Mouse (Mus musculus) heart, embryonic 11.5 days (tissue): Measurements from ENCODE around the gene Slbp. TPM values are rescaled to one million over a fixed set of nuclear protein-coding genes. Genes with fewer than 3 reads are reported as not detected.

Experiments
- ATAC-seq: fragments of 200-750 bp; cut with Nextera tagmentation; replicated peaks from 2 replicates; pipeline ENCODE4 v1.8.0; 2017; ENCODE audit warnings: moderate library complexity; ENCODE audit not compliant: insufficient number of reproducible peaks, low FRiP score, low TSS enrichment
- H3K27ac ChIP-seq: fragments of 300-500 bp; sonication (generic); 2 replicates; pipeline ENCODE4 v1.5.1; 2014; ENCODE audit warnings: mild to moderate bottlenecking, low read depth, low read length
- H3K27me3 ChIP-seq: fragments of 300-500 bp; sonication (generic); 2 replicates; pipeline ENCODE4 v1.6.1; 2014; ENCODE audit warnings: mild to moderate bottlenecking, low read length, mixed read lengths; ENCODE audit not compliant: control insufficient read depth, insufficient read depth
- H3K36me3 ChIP-seq: fragments of 300-500 bp; sonication (generic); 2 replicates; pipeline ENCODE4 v1.6.1; 2014; ENCODE audit warnings: mild to moderate bottlenecking, low read length, moderate library complexity, mixed read lengths; ENCODE audit not compliant: control insufficient read depth, insufficient read depth
- H3K4me1 ChIP-seq: fragments of 300-500 bp; sonication (generic); 2 replicates; pipeline ENCODE4 v1.6.1; 2014; ENCODE audit warnings: low read length; ENCODE audit not compliant: control insufficient read depth, insufficient read depth
- H3K4me2 ChIP-seq: fragments of 300-500 bp; sonication (generic); 2 replicates; pipeline ENCODE4 v1.6.1; 2014; ENCODE audit warnings: mild to moderate bottlenecking, moderate library complexity
- H3K4me3 ChIP-seq: fragments of 300-500 bp; sonication (generic); 2 replicates; pipeline ENCODE4 v1.5.1; 2014; ENCODE audit warnings: low read depth, low read length
- H3K9ac ChIP-seq: fragments of 300-500 bp; sonication (generic); 2 replicates; pipeline ENCODE4 v1.6.1; 2014; ENCODE audit warnings: mild to moderate bottlenecking, low read depth, low read length, moderate library complexity
- H3K9me3 ChIP-seq: fragments of 300-500 bp; sonication (generic); replicated peaks from 2 replicates; pipeline ENCODE4 v1.6.1; 2016; ENCODE audit warnings: low read length; ENCODE audit not compliant: control insufficient read depth
- whole genome bisulfite sequencing: fragments of 180-500 bp; shearing (Covaris S2); extraction: QIAGEN DNeasy Blood & Tissue Kit; methylation state at CpG from one replicate; pipeline ENCODE4 v1.1.7; 2014; ENCODE audit not compliant: insufficient replicate concordance; 5-methylcytosine and 5-hydroxymethylcytosine counted together
- polyA plus RNA-seq: library from polyadenylated mRNA; unstranded; fragments of >200 nt; fragmentation: Nextera tagmentation; extraction: Ambion mirVana; gene quantifications from 2 replicates; pipeline ENCODE4 v1.2.1, GENCODE M21; 2014

The Slbp gene
- polyA plus RNA-seq, 1 experiment from 2014 or later, result 162 TPM

- Histone ChIP-seq H3K27ac (no peak overlapping the region), H3K9me3 (no peaks in the 10 kb centered on the region), H3K9ac (no peak overlapping the region), H3K4me3 (no peak overlapping the region), H3K36me3 (peaks cover 27% of the 10 kb centered on the region), H3K4me1 (0 out of 2 replicates have a peak, but pooled peaks cover 4% of the 10 kb centered on the region), H3K4me2 (no peak overlapping the region), H3K27me3 (no peaks in the 10 kb centered on the region)
- WGBS, result 54% methylated on average over 5 of the region's 5 CpGs
- no peak for ATAC-seq
Measured at GRCm38 (mm10) chr5:33671659-33672058, 19.3 kb upstream of the Slbp start.

GRCm38 (mm10) chr5:33668223-33668622 lies 15.8 kb upstream of the Slbp start:
- H3K36me3 ChIP-seq, result peaks cover 30% of the 10 kb centered on the region
- no peaks in the 10 kb centered on the region for H3K27me3 ChIP-seq
- H3K4me2 ChIP-seq, result no peak overlapping the region

GRCm38 (mm10) chr5:33658664-33659050 lies 6.3 kb upstream of the Slbp start:
- no peak; the same call in 1 of the 2 replicates for ATAC-seq
- H3K9me3 ChIP-seq, result no peaks in the 10 kb centered on the region
- peaks cover 15% of the 10 kb centered on the region for H3K36me3 ChIP-seq
- peak overlapping the region; percentile 54 for H3K4me3 ChIP-seq
- H3K4me2 ChIP-seq, result peak overlapping the region; percentile 67
- H3K27ac ChIP-seq, result peak overlapping the region; percentile 95
- WGBS, result under 1% methylated on average over 26 of the region's 26 CpGs
- H3K27me3 ChIP-seq, result no peaks in the 10 kb centered on the region
- H3K4me1 ChIP-seq, result peaks cover 18% of the 10 kb centered on the region
- peak overlapping the region; percentile 75 for H3K9ac ChIP-seq

More at GRCm38 (mm10) chr5:33668223-33668622, 15.8 kb upstream of the Slbp start:
- no peak for ATAC-seq
- Histone ChIP-seq H3K4me3 (no peak overlapping the region), H3K4me1 (no peaks in the 10 kb centered on the region), H3K9me3 (no peaks in the 10 kb centered on the region), H3K9ac (no peak overlapping the region), H3K27ac (no peak overlapping the region)

- H3K27me3 ChIP-seq, result no peaks in the 10 kb centered on the region
- H3K4me2 ChIP-seq, result peak within 1 kb of the TSS; percentile 67
- H3K9ac ChIP-seq, result peak within 1 kb of the TSS; percentile 82
- peaks cover 15% of the 10 kb centered on the region for H3K36me3 ChIP-seq
- WGBS, result under 1% methylated on average over 60 of the region's 60 CpGs
- no peaks in the 10 kb centered on the region for H3K9me3 ChIP-seq
- peaks cover 18% of the 10 kb centered on the region for H3K4me1 ChIP-seq
- peak within 1 kb of the TSS; percentile 54 for H3K4me3 ChIP-seq
- ATAC-seq, result peak; percentile 96
- peak within 1 kb of the TSS; percentile 95 for H3K27ac ChIP-seq
Measured at GRCm38 (mm10) chr5:33657787-33658663, 5.7 kb upstream of the Slbp start, which contains the start of the genes Tacc3 and Tmem129. TSS of gene Tacc3 (plus strand) at chr5:33658128. TSS of gene Tmem129 (minus strand) at chr5:33658416.

GRCm38 (mm10) chr5:33657251-33657786 lies 4.9 kb upstream of the Slbp start:
- Histone ChIP-seq H3K4me1 (peaks cover 18% of the 10 kb centered on the region), H3K4me3 (peak overlapping the region; percentile 54), H3K9me3 (no peaks in the 10 kb centered on the region), H3K4me2 (peak overlapping the region; percentile 67), H3K36me3 (peaks cover 15% of the 10 kb centered on the region), H3K9ac (peak overlapping the region; percentile 82), H3K27me3 (no peaks in the 10 kb centered on the region), H3K27ac (peak overlapping the region; percentile 95)
- under 1% methylated on average over 32 of the region's 32 CpGs for WGBS
- ATAC-seq, result peak; percentile 24; the same call in 1 of the 2 replicates

- 9% methylated on average over 1 of the region's 1 CpGs for WGBS
- no peaks in the 10 kb centered on the region for H3K9me3 ChIP-seq
- peak overlapping the region; percentile 95; the same call in 1 of the 2 replicates for H3K27ac ChIP-seq
- ATAC-seq, result no peak
- peaks cover 18% of the 10 kb centered on the region for H3K4me1 ChIP-seq
- H3K4me3 ChIP-seq, result peak overlapping the region; percentile 54
- peak overlapping the region; percentile 82 for H3K9ac ChIP-seq
- H3K27me3 ChIP-seq, result no peaks in the 10 kb centered on the region
- peaks cover 15% of the 10 kb centered on the region for H3K36me3 ChIP-seq
- peak overlapping the region; percentile 67 for H3K4me2 ChIP-seq
Measured at GRCm38 (mm10) chr5:33656739-33657138, 4.4 kb upstream of the Slbp start.

GRCm38 (mm10) chr5:33655251-33655840 lies 3.0 kb upstream of the Slbp start:
- no peaks in the 10 kb centered on the region for H3K27me3 ChIP-seq
- peaks cover 25% of the 10 kb centered on the region for H3K4me1 ChIP-seq
- H3K9ac ChIP-seq, result no peak overlapping the region
- H3K9me3 ChIP-seq, result no peaks in the 10 kb centered on the region
- peaks cover 7% of the 10 kb centered on the region for H3K36me3 ChIP-seq
- ATAC-seq, result no peak
- H3K4me3 ChIP-seq, result no peak overlapping the region
- H3K27ac ChIP-seq, result no peak overlapping the region
- WGBS, result 91% methylated on average over 10 of the region's 10 CpGs
- 0 out of 2 replicates have a peak overlapping the region, but pooled peaks have one; percentile 14 for H3K4me2 ChIP-seq

- no peak for ATAC-seq
- H3K4me3 ChIP-seq, result no peak overlapping the region
- peaks cover 26% of the 10 kb centered on the region for H3K4me1 ChIP-seq
- H3K27ac ChIP-seq, result no peak overlapping the region
- no peak overlapping the region for H3K4me2 ChIP-seq
- WGBS, result 92% methylated on average over 13 of the region's 13 CpGs
- no peaks in the 10 kb centered on the region for H3K27me3 ChIP-seq
- H3K9ac ChIP-seq, result no peak overlapping the region
- no peaks in the 10 kb centered on the region for H3K9me3 ChIP-seq
- H3K36me3 ChIP-seq, result peaks cover 7% of the 10 kb centered on the region
Measured at GRCm38 (mm10) chr5:33654424-33654823, 2.0 kb upstream of the Slbp start.
